Mouse (Mus musculus) neural tube, embryonic 12.5 days (tissue): Measurements from ENCODE around the gene Ubqlnl. TPM values are rescaled to one million over a fixed set of nuclear protein-coding genes. Genes with fewer than 3 reads are reported as not detected.

Experiments
- ATAC-seq: fragments of 200-750 bp; cut with Nextera tagmentation; 2 replicates; pipeline ENCODE4 v1.8.0; 2017; ENCODE audit warnings: low read depth, mild to moderate bottlenecking, moderate TSS enrichment, moderate library complexity; ENCODE audit not compliant: low FRiP score
- H3K27ac ChIP-seq: fragments of 300-500 bp; sonication (generic); 2 replicates; pipeline ENCODE4 v1.5.1; 2016
- H3K27me3 ChIP-seq: fragments of 300-500 bp; sonication (generic); replicated peaks from 2 replicates; pipeline ENCODE4 v1.6.1; 2016; ENCODE audit warnings: mild to moderate bottlenecking
- H3K36me3 ChIP-seq: fragments of 300-500 bp; sonication (generic); 2 replicates; pipeline ENCODE4 v1.6.1; 2016; ENCODE audit warnings: mild to moderate bottlenecking
- H3K4me1 ChIP-seq: fragments of 300-500 bp; sonication (generic); 2 replicates; pipeline ENCODE4 v1.6.1; 2016
- H3K4me2 ChIP-seq: fragments of 300-500 bp; sonication (generic); replicated peaks from 2 replicates; pipeline ENCODE4 v1.6.1; 2016; ENCODE audit warnings: mild to moderate bottlenecking
- H3K4me3 ChIP-seq: fragments of 300-500 bp; sonication (generic); 2 replicates; pipeline ENCODE4 v1.5.1; 2016
- H3K9ac ChIP-seq: fragments of 300-500 bp; sonication (generic); 2 replicates; pipeline ENCODE4 v1.6.1; 2016; ENCODE audit warnings: mild to moderate bottlenecking
- H3K9me3 ChIP-seq: fragments of 300-500 bp; sonication (generic); 2 replicates; pipeline ENCODE4 v1.6.1; 2016; ENCODE audit warnings: mild to moderate bottlenecking
- WGBS: fragments of 180-500 bp; shearing (Covaris S2); methylation state at CpG from one replicate; pipeline ENCODE4 v1.1.7; 2016; 5-methylcytosine and 5-hydroxymethylcytosine counted together
- polyA plus RNA-seq: library from polyadenylated mRNA; unstranded; fragments of >200 nt; fragmentation: Nextera tagmentation; extraction: Ambion mirVana; gene quantifications from 2 replicates; pipeline ENCODE4 v1.2.1, GENCODE M21; 2016

Gene Ubqlnl
- polyA plus RNA-seq, 1 experiment from 2014 or later = not detected

GRCm38 (mm10) chr7:104129726-104130125, 20.6 kb downstream of the Ubqlnl start, which contains the start of gene Ubqln5:
TSS of gene Ubqln5 (minus strand) at chr7:104129826.
- Histone ChIP-seq H3K9me3 (no peaks in the 10 kb centered on the region), H3K4me3 (no peak within 1 kb of the TSS), H3K9ac (no peak within 1 kb of the TSS), H3K4me1 (no peaks in the 10 kb centered on the region), H3K27me3 (no peaks in the 10 kb centered on the region), H3K4me2 (no peak within 1 kb of the TSS), H3K27ac (no peak within 1 kb of the TSS), H3K36me3 (no peaks in the 10 kb centered on the region)
- ATAC-seq = no peak
- WGBS = 88% methylated on average over 5 of the region's 5 CpGs

- H3K4me1 ChIP-seq = peaks cover 8% of the 10 kb centered on the region; the same call in 1 of the 2 replicates
- no peak within 1 kb of the TSS for H3K9ac ChIP-seq
- H3K4me3 ChIP-seq = no peak within 1 kb of the TSS
- no peaks in the 10 kb centered on the region for H3K27me3 ChIP-seq
- no peaks in the 10 kb centered on the region for H3K9me3 ChIP-seq
- H3K27ac ChIP-seq = no peak within 1 kb of the TSS
- no peak within 1 kb of the TSS for H3K4me2 ChIP-seq
- peak; percentile 41 for ATAC-seq
- no peaks in the 10 kb centered on the region for H3K36me3 ChIP-seq
Measured at GRCm38 (mm10) chr7:104104757-104104972, 45.7 kb downstream of the Ubqlnl start, which contains the start of gene Olfr646. TSS of gene Olfr646 (plus strand) at chr7:104104873.

GRCm38 (mm10) chr7:104103913-104104756, 46.2 kb downstream of the Ubqlnl start:
- 19% methylated on average over 4 of the region's 4 CpGs for WGBS
- ATAC-seq = peak; percentile 85

More at GRCm38 (mm10) chr7:104103913-104104756, 46.2 kb downstream of the Ubqlnl start:
- Histone ChIP-seq H3K4me3 (no peak overlapping the region), H3K9ac (no peak overlapping the region), H3K4me1 (peaks cover 8% of the 10 kb centered on the region; the same call in 1 of the 2 replicates), H3K4me2 (no peak overlapping the region), H3K36me3 (no peaks in the 10 kb centered on the region), H3K27ac (no peak overlapping the region), H3K9me3 (no peaks in the 10 kb centered on the region), H3K27me3 (no peaks in the 10 kb centered on the region)

Other genes starting within 250 kb of the Ubqlnl start
- not detected in 2 replicates for gene Olfr65, start 247.1 kb downstream of the Ubqlnl start, polyA plus RNA-seq
- not detected in 2 replicates for gene Olfr631, start 221.7 kb downstream of the Ubqlnl start, polyA plus RNA-seq
- gene Olfr632, start 216.2 kb downstream of the Ubqlnl start, polyA plus RNA-seq = not detected in 2 replicates
- not detected in 2 replicates for gene Olfr633, start 206.1 kb downstream of the Ubqlnl start, polyA plus RNA-seq
- not detected in 2 replicates for gene Olfr635, start 179.4 kb downstream of the Ubqlnl start, polyA plus RNA-seq
- not detected in 2 replicates for gene Olfr638, start 151.8 kb downstream of the Ubqlnl start, polyA plus RNA-seq
- not detected in 2 replicates for gene Olfr639, start 133.3 kb downstream of the Ubqlnl start, polyA plus RNA-seq
- not detected in 2 replicates for gene Olfr640, start 125.0 kb downstream of the Ubqlnl start, polyA plus RNA-seq
- gene Olfr641, start 115.1 kb downstream of the Ubqlnl start, polyA plus RNA-seq = not detected in 2 replicates
- not detected in 2 replicates for gene Olfr642, start 97.9 kb downstream of the Ubqlnl start, polyA plus RNA-seq
- not detected in 2 replicates for gene 4930516K23Rik, start 89.1 kb downstream of the Ubqlnl start, polyA plus RNA-seq
- not detected in 2 replicates for gene Olfr644, start 78.7 kb downstream of the Ubqlnl start, polyA plus RNA-seq
- not detected in 2 replicates for gene Olfr645, start 65.1 kb downstream of the Ubqlnl start, polyA plus RNA-seq
- gene Olfr646, start 45.7 kb downstream of the Ubqlnl start, polyA plus RNA-seq = not detected in 2 replicates
- not detected in 2 replicates for gene Ubqln5, start 20.7 kb downstream of the Ubqlnl start, polyA plus RNA-seq
- gene Olfr643, start 13.2 kb downstream of the Ubqlnl start, polyA plus RNA-seq = not detected in 2 replicates
- not detected in 2 replicates for gene Ubqln3, start 7.3 kb downstream of the Ubqlnl start, polyA plus RNA-seq
- gene Olfm5, start 14.3 kb upstream of the Ubqlnl start, polyA plus RNA-seq = not detected in 2 replicates
- 0.43 and 0.56 TPM in 2 replicates for gene Olfr648, start 32.8 kb upstream of the Ubqlnl start, polyA plus RNA-seq
- gene Olfr649, start 45.4 kb upstream of the Ubqlnl start, polyA plus RNA-seq = not detected in 2 replicates
- 1.2 TPM in 2 replicates for gene Trim6, start 68.2 kb upstream of the Ubqlnl start, polyA plus RNA-seq
- gene Trim34a, start 93.9 kb upstream of the Ubqlnl start, polyA plus RNA-seq = 0.76 and 1.2 TPM in 2 replicates
- 0.15 and 0.22 TPM in 2 replicates for gene Trim5, start 137.5 kb upstream of the Ubqlnl start, polyA plus RNA-seq
- gene Trim12a, start 164.9 kb upstream of the Ubqlnl start, polyA plus RNA-seq = 2.7 and 2.9 TPM in 2 replicates
- not detected in 2 replicates for gene Trim34b, start 178.9 kb upstream of the Ubqlnl start, polyA plus RNA-seq
- gene Trim12c, start 202.8 kb upstream of the Ubqlnl start, polyA plus RNA-seq = 0.88 and 1.1 TPM in 2 replicates
- gene Trim30b, start 219.3 kb upstream of the Ubqlnl start, polyA plus RNA-seq = not detected in 2 replicates